Mouse (Mus musculus): ENCODE measurements at regions not wholly inside any gene's neighbourhood (a gene's known extent, or its start where the extent isn't known, plus 50 kb on each side); places are given as distances from the start of the nearest gene placed in this dataset.
A peak's percentile ranks its signal among the peaks of the same experiment; 100 is the strongest.

GRCm38 (mm10) chr14:54098122-54098775, 155.7 kb downstream of the Dad1 start:
- DNase-seq (ENCODE audit: low read depth), result no peak

GRCm38 (mm10) chr14:54097026-54097425, 156.9 kb downstream of the Dad1 start:
- DNase-seq (ENCODE audit: low read depth), result no peak

GRCm38 (mm10) chr14:54092444-54092843, 161.5 kb downstream of the Dad1 start:
- no peak for DNase-seq (ENCODE audit: low read depth)

GRCm38 (mm10) chr14:54086660-54087059, 167.2 kb downstream of the Dad1 start:
- DNase-seq (ENCODE audit: low read depth), result no peak

GRCm38 (mm10) chr14:54074659-54075058, 179.2 kb downstream of the Dad1 start:
- DNase-seq (ENCODE audit: low read depth), result no peak

- no peak for DNase-seq (ENCODE audit: low read depth)
Measured at GRCm38 (mm10) chr14:54072283-54072912, 181.5 kb downstream of the Dad1 start.

- DNase-seq (ENCODE audit: low read depth), result no peak
Measured at GRCm38 (mm10) chr14:54070240-54070639, 183.7 kb downstream of the Dad1 start.

GRCm38 (mm10) chr14:54068684-54069083, 185.2 kb downstream of the Dad1 start:
- DNase-seq (ENCODE audit: low read depth), result no peak

- DNase-seq (ENCODE audit: low read depth), result no peak
Measured at GRCm38 (mm10) chr14:54065466-54065865, 188.4 kb downstream of the Dad1 start.

GRCm38 (mm10) chr14:54064541-54065402, 189.1 kb downstream of the Dad1 start:
- no peak for DNase-seq (ENCODE audit: low read depth)

- DNase-seq (ENCODE audit: low read depth), result no peak
Measured at GRCm38 (mm10) chr14:54061570-54061969, 192.3 kb downstream of the Dad1 start.

GRCm38 (mm10) chr14:54059776-54060175, 194.1 kb downstream of the Dad1 start:
- DNase-seq (ENCODE audit: low read depth), result peak; percentile 54

- DNase-seq (ENCODE audit: low read depth), result no peak
Measured at GRCm38 (mm10) chr14:54059096-54059495, 194.8 kb downstream of the Dad1 start.

- DNase-seq (ENCODE audit: low read depth), result no peak
Measured at GRCm38 (mm10) chr14:54056691-54057090, 197.2 kb downstream of the Dad1 start.

GRCm38 (mm10) chr14:54055390-54055789, 198.5 kb downstream of the Dad1 start:
- DNase-seq (ENCODE audit: low read depth), result no peak

GRCm38 (mm10) chr14:54042286-54042685, 211.6 kb downstream of the Dad1 start:
- DNase-seq (ENCODE audit: low read depth), result peak; percentile 21

- no peak for DNase-seq (ENCODE audit: low read depth)
Measured at GRCm38 (mm10) chr14:54040644-54041043, 213.3 kb downstream of the Dad1 start.

GRCm38 (mm10) chr14:54034516-54034915, 219.4 kb downstream of the Dad1 start:
- no peak for DNase-seq (ENCODE audit: low read depth)

- no peak for DNase-seq (ENCODE audit: low read depth)
Measured at GRCm38 (mm10) chr14:54023552-54023951, 230.4 kb downstream of the Dad1 start.

GRCm38 (mm10) chr14:54021443-54021842, 232.5 kb downstream of the Dad1 start:
- no peak for DNase-seq (ENCODE audit: low read depth)

- no peak for DNase-seq (ENCODE audit: low read depth)
Measured at GRCm38 (mm10) chr14:54014628-54015027, 239.3 kb downstream of the Dad1 start.

- DNase-seq (ENCODE audit: low read depth), result no peak
Measured at GRCm38 (mm10) chr14:54002083-54002482, 251.8 kb downstream of the Dad1 start.

- peak; percentile 30 for DNase-seq (ENCODE audit: low read depth)
Measured at GRCm38 (mm10) chr14:54000527-54000926, 253.4 kb downstream of the Dad1 start.

Data from naive thymus-derived CD4-positive, alpha-beta T cell, adult 2 months (primary cell).